Mouse (Mus musculus): ENCODE measurements at regions not wholly inside any gene's neighbourhood (a gene's known extent, or its start where the extent isn't known, plus 50 kb on each side); places are given as distances from the start of the nearest gene placed in this dataset.
"Not testable (repeated sequence)": the region's sequence is repeated elsewhere in the genome, so short reads cannot be mapped to it uniquely, and the experiment has no call there.

DNA sequence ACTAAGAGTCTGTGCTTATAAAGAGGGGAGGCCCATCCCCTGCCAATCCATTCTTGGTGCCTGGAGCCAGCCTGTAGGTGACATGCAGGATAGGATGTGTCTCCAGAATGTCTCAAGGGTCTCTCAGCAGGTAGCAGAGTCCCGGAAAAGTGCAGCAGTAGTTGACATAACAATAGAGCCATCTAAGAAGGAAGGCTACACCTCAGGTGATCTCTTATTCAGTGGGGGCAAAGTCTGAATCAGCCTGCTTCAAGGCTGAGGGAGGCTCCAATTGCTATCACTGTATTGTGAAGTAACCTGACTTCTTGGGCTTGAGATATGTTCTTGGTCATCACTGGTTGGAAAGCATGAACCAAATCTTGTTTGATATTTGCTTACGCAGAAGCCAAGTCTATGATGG, 264.1 kb downstream of the Grxcr1 start:
- not testable (repeated sequence) for TF ChIP-seq HCFC1 (IDR thresholded peaks at IDR 0.05; ENCODE audit: borderline replicate concordance, insufficient read depth, low read length); CHD2 (IDR thresholded peaks at IDR 0.05; ENCODE audit: low read depth, low read length); ZNF384 (IDR thresholded peaks at IDR 0.05; ENCODE audit: low read depth, low read length)

All from ES-E14 (cell line).